Mouse (Mus musculus): ENCODE measurements around the gene Gpr119.
A peak's percentile ranks its signal among the peaks of the same experiment; 100 is the strongest.

The Gpr119 gene

DNA sequence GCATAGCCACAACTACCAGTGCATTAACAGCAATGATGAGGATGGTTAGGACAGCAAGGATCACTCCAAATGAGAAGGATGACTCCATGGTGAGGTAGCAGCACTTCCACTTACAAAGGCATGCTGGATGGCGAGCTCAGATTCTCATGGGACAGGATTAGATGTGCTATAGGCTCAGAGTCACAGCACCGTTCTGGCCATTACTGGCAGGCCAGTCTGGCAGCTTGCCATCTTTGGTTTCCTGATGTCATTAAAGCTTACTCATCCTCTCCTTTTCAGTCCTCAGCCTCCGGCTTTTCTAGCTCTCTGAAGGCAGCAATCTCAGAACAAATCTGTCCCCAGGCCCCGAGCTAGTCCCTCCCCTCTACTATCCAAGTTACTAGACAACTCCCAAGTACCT, at the start of gene Gpr119:
Gene Gpr119 (minus strand): TSS at position 308 of the 400 bp plus-strand sequence.
- DNase-seq = no peak

DNA sequence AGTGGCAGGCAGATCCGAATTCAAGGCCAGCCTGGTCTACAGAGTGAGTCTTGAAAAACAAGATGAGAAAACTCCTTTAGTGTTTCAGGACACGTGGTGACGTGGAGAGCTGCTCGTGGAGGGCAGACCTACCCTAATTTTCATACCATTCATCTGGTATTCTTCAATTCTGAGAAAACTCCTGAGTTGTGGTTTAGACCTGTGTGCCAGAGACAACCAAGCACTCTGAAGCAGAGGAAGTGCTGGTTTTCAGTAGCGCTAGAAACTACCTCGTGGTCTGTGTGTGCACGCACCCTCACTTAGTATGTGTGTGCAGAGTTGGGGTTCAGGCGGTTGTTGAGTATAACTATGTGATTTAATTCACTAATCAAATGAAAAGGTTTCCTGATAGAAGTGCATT, 38.6 kb upstream of the Gpr119 start:
- DNase-seq = no peak

DNA sequence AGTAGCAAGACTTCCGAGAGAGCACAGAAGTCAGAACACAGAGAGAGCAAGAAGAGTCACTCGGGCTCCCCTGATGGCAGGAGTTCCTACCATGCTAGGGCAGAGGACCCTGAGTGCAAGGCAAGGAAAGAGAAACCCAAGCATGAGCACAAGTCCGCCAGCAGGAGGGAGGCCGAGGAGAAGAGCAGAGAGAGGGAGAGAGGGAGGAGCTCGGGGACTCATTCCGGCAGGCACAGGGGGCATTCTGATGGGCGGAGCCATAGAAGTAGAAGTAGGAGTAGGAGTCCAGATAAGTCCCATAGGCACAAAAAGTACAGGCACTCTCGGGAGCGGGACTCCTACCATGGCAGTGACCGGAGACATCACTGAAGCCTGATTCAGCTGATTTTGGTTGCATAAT, 35.4 kb upstream of the Gpr119 start:
- no peak for DNase-seq

DNA sequence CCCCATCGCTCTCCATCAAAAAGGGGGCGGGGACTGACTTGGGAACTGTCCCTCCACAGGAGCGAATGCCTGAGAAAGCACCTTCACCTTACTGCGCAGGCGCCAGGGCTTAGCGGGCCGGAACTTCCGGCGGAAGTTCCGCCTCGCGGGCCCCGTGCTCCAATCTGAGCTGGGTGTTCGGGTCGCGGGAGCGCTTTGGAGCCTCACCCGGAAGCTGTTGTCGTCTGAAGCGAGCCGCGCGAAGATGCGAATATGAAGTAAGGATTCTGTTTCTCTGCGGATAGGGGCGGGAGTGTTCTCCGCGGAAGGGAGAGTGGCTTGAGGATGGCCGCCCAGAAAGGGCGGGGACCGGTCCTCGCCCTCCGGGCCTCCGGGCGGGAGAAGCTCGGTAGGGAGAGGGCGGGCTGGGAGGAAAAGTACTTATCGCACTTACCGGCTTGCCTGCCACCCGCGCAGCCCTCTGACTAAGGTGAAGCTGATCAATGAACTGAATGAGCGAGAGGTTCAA, 20.6 kb upstream of the Gpr119 start, which contains the start of gene Rbmx2:
Gene Rbmx2 (plus strand): TSS at position 141 of the 508 bp plus-strand sequence.
- DNase-seq = peak; percentile 90 to 94

DNA sequence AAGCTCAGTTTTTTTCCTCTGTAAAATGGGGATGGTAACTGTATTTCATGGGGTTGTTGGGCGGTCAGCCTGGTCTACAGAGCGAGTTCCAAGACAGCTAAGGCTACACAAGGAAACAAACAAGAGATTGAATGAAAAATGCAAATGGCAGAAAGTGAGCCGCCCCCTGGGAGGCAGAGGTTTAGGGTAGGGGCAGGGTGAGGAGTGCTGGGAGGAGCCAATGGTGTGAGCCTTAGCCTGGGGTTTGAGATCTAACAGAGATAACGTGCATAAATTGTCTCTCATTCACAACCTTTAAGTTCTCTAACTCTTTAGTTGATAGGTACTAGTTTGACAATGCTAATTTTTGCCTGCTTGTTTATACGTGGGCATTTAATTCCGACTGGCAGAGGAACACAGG, 20.2 kb upstream of the Gpr119 start:
- no peak for DNase-seq

DNA sequence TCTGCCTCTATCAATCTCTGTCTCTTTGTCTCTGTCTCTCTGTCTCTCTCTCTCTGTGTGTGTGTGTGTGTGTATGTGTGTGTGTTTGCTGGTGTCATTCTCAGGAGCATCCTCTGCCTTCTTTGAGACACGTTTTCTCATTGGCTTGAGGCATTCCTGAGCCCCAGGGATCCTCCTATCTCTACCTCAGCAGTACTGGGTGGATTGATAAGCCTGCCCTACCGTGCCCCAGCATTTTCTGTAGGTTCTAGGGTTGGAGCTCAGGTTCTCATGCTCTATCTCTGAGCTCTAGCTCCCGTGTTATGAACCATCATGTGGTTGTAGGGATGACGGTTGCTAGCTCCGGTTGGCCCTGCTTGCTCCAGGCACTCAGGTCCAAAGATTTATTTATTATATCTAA, 9.6 kb upstream of the Gpr119 start:
- DNase-seq = no peak

DNA sequence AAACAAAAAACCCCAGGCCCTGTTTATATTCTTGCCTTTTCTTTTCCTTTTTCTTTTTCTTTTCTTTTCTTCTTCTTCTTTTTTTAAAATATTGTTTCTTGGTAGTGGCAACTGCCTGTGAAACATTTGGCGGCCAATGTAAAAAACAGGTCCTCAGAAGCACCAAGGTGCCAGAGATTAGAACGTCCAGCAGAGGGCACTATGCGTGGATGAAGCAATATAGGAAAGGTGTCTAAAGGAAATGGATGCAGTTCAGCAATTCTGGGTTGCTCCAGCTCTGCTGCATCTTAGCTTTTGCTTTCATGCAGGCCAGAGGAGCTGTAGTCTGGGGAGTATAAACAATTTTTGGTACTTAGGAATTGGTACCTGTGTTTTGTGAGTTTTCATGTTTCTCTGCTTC, 9.2 kb upstream of the Gpr119 start:
- peak in 1 of 2 experiments; percentile 35 for DNase-seq

DNA sequence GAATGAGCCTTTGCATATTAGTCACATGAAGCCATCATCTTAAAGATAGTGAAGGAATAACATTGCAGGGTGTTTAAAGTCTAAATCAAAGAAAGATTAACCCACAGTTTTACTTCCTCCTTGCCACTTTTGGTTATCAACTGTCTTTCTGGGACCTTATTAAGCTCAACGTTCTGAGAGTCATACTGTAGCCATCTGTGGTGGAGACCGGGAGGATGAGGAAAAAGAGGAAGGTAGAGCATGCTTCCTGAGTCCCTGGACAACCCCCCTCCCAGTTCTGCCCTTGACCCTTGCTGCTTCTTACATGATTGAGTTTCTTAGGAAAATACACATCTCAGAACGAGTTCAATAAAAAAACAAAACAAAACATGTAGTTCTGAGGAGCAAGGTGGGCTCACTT, 2.6 kb downstream of the Gpr119 start:
- no peak for DNase-seq

DNA sequence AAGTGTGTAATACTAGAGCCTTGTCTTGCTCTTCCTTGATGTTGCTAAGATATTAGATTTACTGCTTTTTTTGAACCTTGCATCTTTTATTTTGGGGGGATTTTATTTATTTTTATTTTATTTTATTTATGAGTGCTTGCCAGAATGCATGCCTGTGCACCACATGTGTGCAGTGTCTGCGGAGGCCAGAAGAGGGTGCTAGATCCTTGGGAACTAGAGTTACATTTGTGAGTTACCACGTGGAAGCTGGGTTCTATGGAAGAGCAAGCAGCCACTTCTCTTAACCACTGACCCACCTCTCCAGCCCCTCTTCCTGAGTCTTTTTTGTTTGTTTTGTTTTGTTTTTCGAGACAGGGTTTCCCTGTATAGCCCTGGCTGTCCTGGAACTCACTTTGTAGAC, 4.7 kb downstream of the Gpr119 start:
- DNase-seq = no peak

DNA sequence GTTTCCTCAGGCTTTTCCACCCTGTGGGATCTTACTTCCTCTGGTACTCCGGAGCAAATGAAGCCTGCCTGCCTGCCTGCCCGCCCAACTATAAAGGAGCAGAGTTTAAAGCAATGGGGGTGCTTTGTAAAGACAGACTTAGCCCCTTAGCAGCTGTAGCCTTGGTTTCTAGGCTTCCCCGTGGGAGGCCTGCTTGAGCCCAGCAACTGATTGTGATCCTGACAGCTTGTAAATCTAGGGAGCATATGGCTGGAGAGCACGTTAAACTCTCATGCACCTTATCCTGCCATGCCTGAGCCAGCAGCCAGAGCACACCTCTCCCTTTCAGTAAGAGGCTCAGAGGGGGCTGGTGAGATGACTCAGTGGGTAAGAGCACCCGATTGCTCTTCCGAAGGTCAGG, 7.5 kb downstream of the Gpr119 start:
- DNase-seq = no peak

DNA sequence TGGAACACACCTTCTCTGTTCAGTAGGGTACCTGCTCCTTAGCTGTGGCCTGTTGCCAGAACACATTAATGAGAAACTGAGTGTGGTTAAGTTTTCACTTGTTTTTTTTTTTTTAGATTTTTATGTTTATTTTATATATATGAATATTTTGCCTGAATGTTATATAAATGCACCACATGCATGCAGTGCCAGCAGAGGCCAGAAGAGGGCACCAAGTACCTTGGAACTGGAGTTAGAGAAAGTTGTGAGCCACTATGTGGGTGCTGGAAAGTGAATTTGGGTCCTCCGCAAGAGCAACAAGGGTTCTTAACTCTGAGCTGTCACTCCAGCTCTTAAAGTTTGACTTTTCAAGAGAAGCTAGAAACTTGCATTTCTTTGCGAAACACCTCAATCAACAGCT, 30.2 kb downstream of the Gpr119 start:
- DNase-seq = peak in 1 of 2 experiments; percentile 12

DNA sequence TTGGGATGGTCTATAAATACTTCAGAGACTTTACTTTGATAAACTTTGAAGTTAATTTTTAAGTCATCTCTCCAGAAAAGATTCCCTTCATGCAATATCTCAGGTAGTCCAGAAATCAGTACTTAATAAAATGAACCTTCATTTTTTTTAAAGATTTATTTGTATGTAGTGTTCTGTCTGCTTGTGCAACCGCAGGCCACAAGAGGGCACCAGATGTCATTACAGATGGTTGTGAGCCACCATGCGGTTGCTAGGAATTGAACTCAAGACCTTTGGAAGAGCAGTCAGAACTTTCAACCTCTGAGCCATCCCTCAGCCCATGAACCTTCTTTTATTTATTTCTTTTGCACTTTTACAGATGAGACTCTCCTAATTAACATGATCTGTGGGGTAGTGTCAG, 37.2 kb downstream of the Gpr119 start:
- no peak for DNase-seq

DNA sequence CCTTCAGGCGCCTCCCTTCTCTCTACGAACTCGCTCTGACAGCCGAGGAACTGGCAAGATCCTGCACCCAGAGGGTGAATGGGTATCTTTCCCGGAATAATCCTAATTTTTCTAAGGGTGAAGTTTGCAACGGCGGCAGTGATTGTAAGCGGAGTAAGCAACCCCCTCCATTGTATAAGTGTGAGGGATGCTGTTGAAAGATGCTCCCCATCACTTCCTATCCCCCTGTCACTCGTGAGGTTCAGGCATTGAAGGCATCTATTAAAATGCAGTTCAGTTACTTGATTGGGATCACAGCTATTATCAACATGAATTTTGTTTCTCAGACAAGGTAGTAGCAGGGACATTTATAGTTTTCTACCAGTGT, 50.2 kb downstream of the Gpr119 start:
- no peak for DNase-seq

DNA sequence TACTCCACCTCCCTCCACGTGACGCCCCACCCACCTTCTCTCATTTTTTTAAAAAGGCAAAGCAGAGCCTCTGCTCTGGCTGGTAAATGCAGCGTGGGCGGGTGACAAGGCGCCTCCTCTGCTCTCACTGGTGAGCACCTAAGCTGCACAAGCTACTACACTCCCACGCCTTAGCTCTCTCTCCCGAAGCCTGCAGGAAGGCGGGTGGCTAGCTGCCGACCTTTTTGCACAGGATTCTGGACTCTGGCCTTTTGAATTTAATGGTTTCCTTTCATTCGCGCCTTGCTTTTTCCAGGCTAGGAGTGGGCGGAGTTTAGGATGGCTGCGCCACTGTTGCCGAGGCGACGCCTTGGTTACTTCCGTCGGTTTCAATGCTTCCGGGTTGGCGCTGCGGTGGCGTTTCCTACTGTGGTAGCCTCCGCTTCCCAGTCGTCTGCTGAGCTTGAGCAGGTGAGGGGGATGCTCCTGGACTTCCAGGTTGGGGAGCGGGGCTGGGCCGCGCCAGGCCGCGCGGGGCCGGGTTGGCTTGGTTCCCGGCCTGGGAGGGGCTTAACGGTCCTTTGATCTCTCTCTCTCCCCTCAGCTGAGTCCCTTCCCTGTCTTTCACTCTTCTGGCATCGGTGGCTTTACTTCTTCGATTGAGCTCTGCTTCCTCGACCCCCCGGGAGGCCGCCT, 50.8 kb downstream of the Gpr119 start, which contains the start of gene Slc25a14:
Gene Slc25a14 (plus strand): TSS at position 35 of the 675 bp plus-strand sequence.
- peak; percentile 79 to 80 for DNase-seq

DNA sequence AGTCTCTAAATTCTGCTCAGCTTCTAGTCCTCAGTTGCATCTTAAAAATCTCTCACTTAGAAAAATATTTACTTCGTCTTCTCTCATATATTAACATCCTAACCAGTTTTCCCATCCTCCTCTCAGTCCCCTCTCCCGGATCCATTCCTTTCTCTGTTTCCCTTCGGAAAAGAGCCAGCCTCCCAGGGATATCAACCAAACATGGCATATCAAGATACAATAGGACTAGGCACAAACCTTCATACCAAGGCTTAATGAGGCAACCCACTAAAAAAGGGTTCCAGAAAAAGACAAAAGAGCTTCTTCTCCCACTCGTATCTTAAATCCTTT, 51.3 kb downstream of the Gpr119 start:
- DNase-seq = no peak

All from lung, postnatal 4 days (tissue).